Mouse (Mus musculus) left cerebral cortex, adult 18-20 months (tissue): ENCODE data around the gene Ankrd34a. TPM values are rescaled to one million over a fixed set of nuclear protein-coding genes. Genes with fewer than 3 reads are reported as not detected.

Experiments
- DNase-seq, 2 experiments: peaks; one replicate each; pipeline ENCODE4 v3.0.0; 2021 to 2022; ENCODE audit warnings: low spot score in 2 of 2, mixed read lengths in 1 of 2
- long read RNA-seq, 2 experiments: library from polyadenylated mRNA; stranded (forward); transcript quantifications; one replicate each; pipeline ENCODE4 v2.0.0; 2021
- total RNA-seq, 2 experiments: library from RNA; stranded (reverse); gene quantifications; 2 replicates each; pipeline ENCODE4 v1.2.3; 2021

Ankrd34a gene
- total RNA-seq = 10 to 100 TPM; 67.3 to 77.4 TPM
- long read RNA-seq, experiment 1, transcript Ankrd34a-201 (2 exons, 2,583 nt) = major isoform, 65 of 113 reads
- long read RNA-seq, experiment 1, partial matches to known transcripts = 40 of 113 reads
- long read RNA-seq, experiment 1, other reads (novel, unspliced or antisense) = 8 of 113 reads
- long read RNA-seq, experiment 2, transcript Ankrd34a-201 (2 exons, 2,583 nt) = major isoform, 28 of 58 reads
- long read RNA-seq, experiment 2, partial matches to known transcripts = 20 of 58 reads
- long read RNA-seq, experiment 2, other reads (novel, unspliced or antisense) = 10 of 58 reads

- peak; percentile 73 to 87 for DNase-seq
Measured at GRCm38 (mm10) chr3:96596228-96596707, at the start of gene Ankrd34a. Gene Ankrd34a, plus strand, starts transcription at chr3:96596636.

DNA sequence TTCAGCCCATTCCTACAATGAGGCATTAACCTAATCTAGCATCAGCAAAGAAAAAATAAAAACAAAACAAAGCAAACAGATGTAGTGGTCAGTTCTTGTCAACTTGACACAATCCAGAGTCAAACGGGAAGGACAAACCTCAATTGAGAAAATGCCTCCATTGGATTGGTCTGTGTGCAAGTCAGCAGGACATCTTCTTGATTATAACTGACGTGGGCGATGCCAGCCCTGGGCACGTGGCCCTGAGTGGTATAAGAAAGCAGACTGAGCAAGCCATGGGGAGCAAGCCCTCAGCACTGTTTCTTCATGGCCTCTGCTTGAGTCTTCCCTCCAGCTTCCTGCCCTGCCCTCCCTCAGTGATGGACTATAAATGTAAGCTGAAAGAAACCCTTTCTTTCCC lies 49.6 kb upstream of the Ankrd34a start:
- DNase-seq = no peak

GRCm38 (mm10) chr3:96547389-96547960 lies 49.0 kb upstream of the Ankrd34a start:
- DNase-seq = peak; percentile 80 to 85

- no peak for DNase-seq
Measured at GRCm38 (mm10) chr3:96548824-96549223, 47.6 kb upstream of the Ankrd34a start.

GRCm38 (mm10) chr3:96549346-96549745 lies 47.1 kb upstream of the Ankrd34a start:
- no peak for DNase-seq

DNA sequence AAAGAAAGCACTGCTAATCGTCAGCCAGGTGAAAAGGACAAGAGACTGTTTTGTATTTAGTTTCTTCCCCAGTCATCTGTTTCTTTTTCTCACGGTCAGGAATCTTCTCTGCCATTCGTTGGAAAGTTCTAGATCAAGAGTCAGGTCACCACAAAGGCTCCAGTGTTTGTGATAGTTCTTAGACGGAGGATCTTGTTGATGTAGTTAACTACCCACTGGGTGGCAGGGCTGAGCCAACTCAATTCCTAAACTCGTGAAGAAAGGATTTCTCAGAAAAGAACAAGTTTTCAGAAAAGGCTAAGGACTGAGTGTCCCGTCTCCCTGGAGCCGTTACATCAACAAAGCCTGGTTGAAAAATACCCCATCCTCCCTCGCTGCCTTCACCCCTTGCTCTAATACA lies 45.2 kb upstream of the Ankrd34a start:
- DNase-seq = peak; percentile 45 to 50

DNA sequence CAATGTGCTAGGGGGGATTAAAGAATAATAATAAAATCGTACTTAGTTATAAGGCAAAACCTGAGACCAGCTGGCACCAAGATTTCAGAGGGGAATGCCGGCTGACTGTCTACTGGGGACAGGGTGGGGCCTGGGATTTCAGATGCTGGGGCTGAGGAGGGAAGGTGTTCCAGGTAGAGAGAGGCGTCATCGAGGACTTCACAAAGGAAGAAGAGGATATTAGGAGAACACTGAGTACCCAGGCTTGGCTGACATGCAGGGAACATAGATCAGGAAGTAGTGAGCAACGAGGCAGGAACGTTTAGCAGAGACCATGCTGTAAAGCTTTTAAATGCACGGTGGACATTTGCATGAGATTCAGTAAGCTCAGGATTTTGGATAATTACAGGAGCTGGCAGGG lies 44.5 kb upstream of the Ankrd34a start:
- no peak for DNase-seq

GRCm38 (mm10) chr3:96553601-96554000 lies 42.8 kb upstream of the Ankrd34a start:
- DNase-seq = no peak

DNA sequence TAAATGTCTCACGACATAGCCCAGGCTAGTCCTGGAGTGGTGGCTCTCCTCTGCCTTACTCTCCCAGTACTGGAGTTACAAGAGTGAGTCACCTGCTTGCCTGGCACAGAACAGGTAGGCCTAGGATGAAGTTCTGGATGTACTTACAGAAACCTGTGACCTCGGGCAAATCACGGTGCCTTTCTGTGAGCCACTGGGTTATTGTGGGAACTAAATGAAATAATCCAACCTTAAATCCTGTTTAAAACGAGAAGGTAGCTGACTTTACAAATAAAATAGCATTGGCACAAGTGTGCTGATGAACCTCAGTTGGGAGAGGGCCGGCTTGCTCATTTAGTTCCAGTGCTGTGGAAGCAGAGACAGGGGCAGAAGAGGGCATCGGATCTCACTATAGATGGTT lies 42.2 kb upstream of the Ankrd34a start:
- DNase-seq = no peak

DNA sequence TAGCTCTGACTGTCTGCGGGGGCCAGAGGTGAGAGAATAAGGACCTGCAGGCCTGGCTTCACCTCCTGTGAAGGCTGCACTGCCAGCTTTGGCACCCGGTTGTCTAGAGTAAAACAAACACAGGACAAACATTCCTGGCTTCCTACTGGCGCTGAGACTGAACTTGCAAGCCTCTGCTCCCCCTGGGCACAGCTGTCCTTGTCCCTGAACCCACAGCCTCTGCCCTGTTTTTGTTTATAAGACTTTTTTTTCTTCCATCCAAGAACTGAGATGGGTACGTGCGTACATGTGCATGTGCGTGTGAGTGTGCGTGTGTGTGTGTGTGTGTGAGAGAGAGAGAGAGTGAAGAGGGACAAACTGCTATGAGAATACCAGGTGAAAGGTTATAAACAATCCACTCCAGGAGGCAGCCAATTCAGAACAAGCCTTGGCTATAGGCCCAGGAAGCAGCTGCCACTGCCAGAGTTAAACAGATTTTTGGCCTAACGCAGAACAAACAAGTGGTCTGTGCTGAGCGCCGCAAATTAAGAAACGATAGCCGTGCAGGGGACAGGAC lies 41.3 kb upstream of the Ankrd34a start:
- no peak for DNase-seq

GRCm38 (mm10) chr3:96555999-96556614 lies 40.3 kb upstream of the Ankrd34a start:
- DNase-seq = no peak

DNA sequence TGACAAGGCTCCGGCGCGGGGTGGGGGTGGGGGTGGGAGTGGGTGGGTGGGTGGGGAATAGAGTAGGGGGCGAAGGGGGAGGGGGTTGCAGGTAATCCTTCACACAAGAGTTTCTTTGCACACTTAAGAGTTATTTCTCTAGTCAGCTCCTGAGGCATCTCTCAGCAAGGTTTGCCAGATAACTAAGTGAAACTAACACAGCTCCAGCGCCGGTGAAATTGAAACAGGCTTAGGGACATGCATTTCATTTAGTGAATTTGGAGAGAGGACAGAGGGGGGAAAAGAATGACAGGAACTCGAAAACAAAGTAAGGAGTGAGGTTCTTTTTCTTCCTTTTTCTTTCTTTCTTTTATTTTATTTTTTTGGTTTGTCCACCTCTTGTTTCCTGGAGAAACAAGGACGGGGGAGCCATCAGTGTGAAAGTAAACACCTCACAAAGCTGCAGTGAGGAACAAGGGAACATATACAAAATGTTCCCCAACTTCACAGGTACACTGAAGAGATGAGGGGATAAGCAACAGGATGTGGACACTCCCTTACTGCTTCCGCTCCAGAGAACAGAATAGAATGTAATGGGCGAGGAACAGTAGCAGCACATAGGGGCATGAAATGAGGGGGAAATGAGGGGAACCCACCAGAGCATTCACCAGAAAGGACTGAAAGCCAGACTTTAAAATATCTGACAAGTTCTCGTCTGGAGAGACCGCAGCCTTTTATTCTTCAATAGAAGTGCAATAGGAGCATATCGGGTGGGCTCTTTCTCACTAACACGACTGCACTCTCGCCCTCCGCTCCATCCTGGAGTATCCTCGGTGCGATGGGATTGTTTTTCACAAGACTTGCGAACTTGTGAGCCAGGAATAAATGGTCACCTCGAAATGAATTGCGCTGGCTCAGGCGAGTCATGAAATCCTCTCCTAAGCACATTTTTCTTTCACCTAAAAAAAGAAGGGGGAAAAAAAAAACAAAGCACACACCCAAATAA lies 39.5 kb upstream of the Ankrd34a start:
- no peak for DNase-seq

GRCm38 (mm10) chr3:96557694-96558093 lies 38.7 kb upstream of the Ankrd34a start, which contains the start of gene Txnip:
Gene Txnip, plus strand, starts transcription at chr3:96557957.
- peak; percentile 94 for DNase-seq

DNA sequence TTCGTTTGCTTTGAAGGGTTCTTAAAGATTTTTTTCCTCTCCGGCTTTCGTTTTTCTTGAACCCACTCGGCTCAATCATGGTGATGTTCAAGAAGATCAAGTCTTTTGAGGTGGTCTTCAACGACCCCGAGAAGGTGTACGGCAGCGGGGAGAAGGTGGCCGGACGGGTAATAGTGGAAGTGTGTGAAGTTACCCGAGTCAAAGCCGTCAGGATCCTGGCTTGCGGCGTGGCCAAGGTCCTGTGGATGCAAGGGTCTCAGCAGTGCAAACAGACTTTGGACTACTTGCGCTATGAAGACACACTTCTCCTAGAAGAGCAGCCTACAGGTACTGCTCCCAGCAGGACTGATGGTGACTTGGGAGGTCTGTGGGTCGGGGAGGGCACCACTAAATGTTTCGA lies 38.3 kb upstream of the Ankrd34a start:
- DNase-seq = no peak

DNA sequence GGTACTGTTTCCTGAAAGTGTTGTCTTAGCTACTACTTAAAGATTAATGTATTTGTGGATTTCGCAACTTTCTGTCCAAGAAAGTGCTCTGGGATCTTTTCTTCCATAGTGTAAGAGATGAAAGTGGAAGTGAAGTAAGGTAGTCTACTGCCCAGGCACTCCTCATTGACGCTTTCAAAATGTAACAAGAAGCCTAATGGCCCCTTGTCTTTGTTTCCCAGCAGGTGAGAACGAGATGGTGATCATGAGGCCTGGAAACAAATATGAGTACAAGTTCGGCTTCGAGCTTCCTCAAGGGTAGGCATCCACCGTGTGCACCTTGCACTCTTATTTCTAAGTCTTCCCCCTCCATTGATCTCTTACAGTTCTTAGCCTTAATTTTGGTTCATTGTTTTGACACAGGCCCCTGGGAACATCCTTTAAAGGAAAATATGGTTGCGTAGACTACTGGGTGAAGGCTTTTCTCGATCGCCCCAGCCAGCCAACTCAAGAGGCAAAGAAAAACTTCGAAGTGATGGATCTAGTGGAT lies 37.7 kb upstream of the Ankrd34a start:
- DNase-seq = no peak

- DNase-seq = no peak
Measured at GRCm38 (mm10) chr3:96559398-96559910, 37.0 kb upstream of the Ankrd34a start.

GRCm38 (mm10) chr3:96559911-96560850 lies 36.3 kb upstream of the Ankrd34a start:
- no peak for DNase-seq

DNA sequence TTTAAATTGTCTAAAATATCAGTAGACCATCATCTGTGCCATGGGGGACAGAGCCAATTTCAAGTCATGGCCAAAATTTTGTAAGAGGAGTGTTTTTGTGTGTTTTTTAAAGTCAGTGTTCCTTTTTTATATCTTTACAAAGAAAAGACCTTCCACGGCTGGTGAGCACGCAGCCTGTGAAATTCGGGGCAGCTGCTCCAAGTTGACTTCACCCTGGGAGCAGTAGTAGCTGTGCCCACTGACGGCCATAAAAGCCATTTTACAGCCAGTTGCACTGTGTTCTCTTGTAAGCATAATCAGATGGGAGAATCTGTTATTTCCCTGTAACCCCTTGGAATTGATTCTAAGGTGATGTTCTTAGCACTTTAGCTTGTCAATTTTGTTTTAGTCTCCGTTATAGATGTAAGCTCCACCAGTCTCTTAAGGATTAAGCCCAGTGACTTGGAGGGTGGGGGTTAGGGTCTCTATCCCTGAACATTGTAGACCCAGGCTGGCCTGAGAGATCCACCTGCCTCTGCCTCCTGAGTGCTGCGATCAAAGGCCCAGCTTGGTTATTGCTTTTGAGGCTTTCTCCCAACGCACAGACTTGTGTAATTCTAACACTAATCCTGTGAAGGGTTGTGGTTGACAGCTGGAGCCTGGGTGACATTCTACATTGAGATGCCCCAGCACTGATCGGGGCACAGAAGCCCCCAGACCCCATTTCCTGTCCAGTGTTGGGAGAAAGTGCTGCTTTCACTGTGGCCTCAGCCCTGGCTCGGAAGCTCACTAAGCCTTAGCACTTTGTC lies 35.4 kb upstream of the Ankrd34a start:
- no peak for DNase-seq
